Mouse (Mus musculus): ENCODE data around the gene Gm43191.

DNA sequence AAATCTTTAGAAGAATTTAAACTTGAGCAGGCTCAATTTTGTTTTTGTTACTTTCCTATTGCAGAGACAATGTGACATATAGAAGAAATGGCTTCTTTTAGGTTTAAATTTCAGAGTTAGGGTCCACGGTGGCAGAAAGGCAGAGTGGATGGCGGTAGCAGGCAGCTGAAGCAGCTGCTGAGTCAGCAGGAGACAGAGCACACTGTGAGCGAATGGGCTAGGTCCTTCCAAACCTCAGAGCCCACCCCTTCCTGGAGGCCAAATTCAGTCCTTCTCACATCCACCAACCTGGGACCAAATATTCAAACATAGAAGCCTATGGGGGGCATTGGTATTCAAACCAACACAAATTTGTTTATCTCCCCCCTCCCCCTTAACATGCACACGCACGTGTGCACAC lies 79.3 kb downstream of the Gm43191 start:
- no peak for TF ChIP-seq POLR2A (IDR thresholded peaks at IDR 0.05; ENCODE audit: low read depth, low read length)
- no peak for TF ChIP-seq CTCF (conservative IDR thresholded peaks at IDR 0.05; ENCODE audit: insufficient read depth, insufficient read length, low read depth, low read length)
